Comparison of ENCODE assay signal across 14 mouse cellular contexts in the genomic region with DNA sequence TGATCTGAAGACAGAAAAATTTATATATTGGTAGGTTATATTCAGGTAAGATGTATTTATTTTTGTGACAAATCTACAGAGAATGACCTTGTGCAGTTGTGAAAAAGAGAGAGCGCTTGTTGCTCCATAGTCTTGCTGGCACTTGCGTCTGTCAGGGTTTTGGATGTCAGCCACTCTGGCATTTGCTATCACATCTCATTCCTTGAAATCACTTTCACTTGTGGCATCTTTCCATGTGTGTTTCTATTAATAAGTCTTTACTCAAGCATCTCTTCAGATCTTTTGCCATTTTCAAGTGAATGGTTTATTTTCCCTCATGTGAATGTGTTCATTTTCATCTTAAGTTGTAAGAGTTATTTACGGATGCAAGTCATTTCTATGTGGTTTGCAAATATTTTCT.
DNase-seq lines count a peak whose midpoint lies in the region; ATAC-seq and TF ChIP-seq lines count a peak whose summit lies in the region.
"Had no signal": no experiment of that assay in that cellular context is flagged by ENCODE, and none has a peak within 500 bp of the region (broad histone marks: within the 10 kb centered on the region; RNA-seq: fewer than 3 reads in every experiment).

No protein-coding gene starts in this region.

- H3K27ac ChIP-seq in cerebellum, adult 2 months (ENCODE audit: insufficient read depth, low read length) = no peak overlapping the region
- H3K27ac ChIP-seq: embryonic facial prominence, embryonic 15.5 days; heart, embryonic 13.5 days; kidney, postnatal 0 days; stomach, embryonic 15.5 days had no signal

- intact Hi-C loops in heart, postnatal 25 days (cut with DNase I) = loop anchor here (10.0 kb wide), 1 partner anchor 778 kb away; no protein-coding TSS in a partner anchor
- intact Hi-C loops in heart, postnatal 14 days (cut with DNase I) = no loop called here

- 22% methylated on average over 3 of the region's 3 CpGs for WGBS in cerebellum, adult 2 months

- no peaks in the 10 kb centered on the region for H3K27me3 ChIP-seq in cerebellum, adult 2 months (ENCODE audit: control insufficient read depth, insufficient read depth, low read length)
- H3K27me3 ChIP-seq: embryonic facial prominence, embryonic 15.5 days; heart, embryonic 13.5 days; stomach, embryonic 15.5 days had no signal

- TF ChIP-seq CTCF in cerebellum, adult 2 months (IDR thresholded peaks at IDR 0.05; ENCODE audit: borderline replicate concordance, insufficient read depth, low read depth, low read length) = no peak

- H3K4me3 ChIP-seq in cerebellum, adult 2 months (replicated peaks; ENCODE audit: insufficient read depth, low read depth, low read length) = no peak overlapping the region
- H3K4me3 ChIP-seq: embryonic facial prominence, embryonic 15.5 days; heart, embryonic 13.5 days; stomach, embryonic 15.5 days had no signal

- H3K4me1 ChIP-seq in cerebellum, adult 2 months (ENCODE audit: control insufficient read depth, insufficient read depth, low read length) = no peaks in the 10 kb centered on the region
- H3K4me1 ChIP-seq: embryonic facial prominence, embryonic 15.5 days; stomach, embryonic 15.5 days had no signal

- ATAC-seq in megakaryocyte progenitor cell, adult 5-6 weeks (replicated peaks; ENCODE audit: poor library complexity) = no peak
- ATAC-seq: midbrain, embryonic 16.5 days had no signal

- peak; percentile 74 for DNase-seq in cerebellum, postnatal 10 days
- DNase-seq in cerebellum, adult 2 months = no peak
- DNase-seq in heart, adult 9 months (ENCODE audit: low spot score in 2 of 2) = peak; percentile 23 to 67
- no peak for DNase-seq in heart, postnatal 25 days (ENCODE audit: low spot score)
- peak; percentile 29 to 57 for DNase-seq in heart, postnatal 14 days
- peak; percentile 8 to 33 for DNase-seq in lung, postnatal 4 days
- DNase-seq in kidney, adult 18-20 months = no peak
- DNase-seq: adrenal gland, adult 2 months had no signal

- TF ChIP-seq POLR2A in cerebellum, adult 2 months (IDR thresholded peaks at IDR 0.05; ENCODE audit: borderline replicate concordance, insufficient read depth, low read length) = no peak

Comparison
In these comparisons a context has a peak if more than half of its experiments do, and no peak if none do; other contexts are left out.
1. DNase-seq: peak in cerebellum, postnatal 10 days (2 of 2), heart, adult 9 months (2 of 2), heart, postnatal 14 days (2 of 2) and lung, postnatal 4 days (2 of 2); none in cerebellum, adult 2 months (0 of 2), heart, postnatal 25 days (single experiment) and kidney, adult 18-20 months (single experiment).